Mouse (Mus musculus): ENCODE results near the gene Csf1.
"Not testable (repeated sequence)": the region's sequence is repeated elsewhere in the genome, so short reads cannot be mapped to it uniquely, and the experiment has no call there.

The Csf1 gene

GRCm38 (mm10) chr3:107749446-107749845 lies 10.8 kb downstream of the Csf1 start:
- no peak for DNase-seq (ENCODE audit: inconsistent ontology term)

GRCm38 (mm10) chr3:107748260-107748955 lies 11.9 kb downstream of the Csf1 start:
- no peak for DNase-seq (ENCODE audit: inconsistent ontology term)

DNA sequence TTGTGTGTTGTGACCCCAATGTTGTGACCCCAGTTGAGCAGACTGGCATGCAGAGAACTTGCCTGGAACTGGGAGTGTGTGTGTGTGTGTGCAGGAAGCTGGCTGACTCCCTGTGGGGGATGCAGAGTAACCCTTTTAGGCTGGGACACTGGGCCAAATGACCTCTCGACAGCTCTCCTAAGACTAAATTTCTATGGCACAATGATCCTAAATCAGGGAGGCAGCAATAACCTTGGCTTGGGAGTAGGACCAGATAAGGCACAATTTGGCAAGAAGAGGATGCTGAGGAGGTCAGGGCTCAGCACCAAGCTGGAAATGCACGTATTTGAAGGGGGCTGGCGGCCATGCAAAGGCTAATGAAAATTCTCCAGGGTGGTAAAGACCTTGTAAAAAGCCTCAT lies 14.2 kb downstream of the Csf1 start:
- no peak for DNase-seq (ENCODE audit: inconsistent ontology term)

DNA sequence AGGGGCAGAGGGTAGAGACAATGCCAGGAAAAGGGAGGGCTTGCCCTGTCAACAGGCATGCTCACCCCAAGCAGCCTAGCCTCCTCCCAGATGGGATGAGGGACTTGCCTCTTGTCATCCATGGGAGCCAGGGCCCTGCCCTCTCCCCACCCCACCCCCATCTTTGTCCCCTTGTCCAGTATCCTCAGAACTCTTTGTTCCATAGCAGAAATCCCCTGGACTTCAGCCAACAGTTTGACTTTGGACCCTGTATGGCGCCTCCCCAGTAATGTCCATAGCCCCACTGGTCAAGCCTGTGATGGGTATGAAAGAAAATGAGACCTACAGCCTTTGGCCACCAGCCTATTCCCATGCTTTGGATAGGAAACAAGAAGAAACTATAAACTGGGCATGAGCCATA lies 16.6 kb downstream of the Csf1 start:
- no peak for DNase-seq (ENCODE audit: inconsistent ontology term)

GRCm38 (mm10) chr3:107743107-107743506 lies 17.2 kb downstream of the Csf1 start:
- peak; percentile 68 for DNase-seq (ENCODE audit: inconsistent ontology term)

GRCm38 (mm10) chr3:107742071-107742710 lies 18.1 kb downstream of the Csf1 start:
- DNase-seq (ENCODE audit: inconsistent ontology term) = no peak

GRCm38 (mm10) chr3:107741387-107741786 lies 18.9 kb downstream of the Csf1 start:
- DNase-seq (ENCODE audit: inconsistent ontology term) = no peak

DNA sequence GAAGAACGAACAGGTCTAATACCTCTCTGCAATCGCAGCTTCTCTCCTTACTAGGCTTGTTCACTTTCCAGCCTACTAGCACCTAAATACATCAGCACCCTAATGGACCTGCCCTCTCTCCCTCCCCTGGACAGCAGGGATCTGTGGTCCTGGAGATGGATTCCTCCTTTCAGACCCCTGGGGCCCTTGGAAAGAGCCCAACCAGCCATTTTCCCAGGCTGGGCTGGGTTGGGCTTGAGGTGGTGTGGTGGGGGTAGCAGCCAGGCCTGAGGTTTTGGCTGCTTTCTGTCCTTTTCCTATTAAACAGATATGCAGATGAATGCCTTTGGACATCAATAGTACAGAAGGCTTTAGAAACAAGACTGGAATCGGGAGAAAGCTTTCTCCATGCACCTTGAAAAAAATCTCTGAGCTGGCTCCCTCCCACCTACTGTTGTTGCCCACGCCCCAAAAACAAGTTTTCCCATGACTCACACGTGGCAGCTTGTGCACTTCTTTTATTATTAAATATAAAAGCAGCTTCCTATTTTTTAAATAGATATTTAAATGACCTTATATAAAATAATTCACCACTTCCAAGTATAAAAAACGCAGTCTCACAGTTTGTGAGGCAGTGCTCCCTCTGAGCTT lies 19.6 kb downstream of the Csf1 start:
- DNase-seq (ENCODE audit: inconsistent ontology term) = peak; percentile 95

- no peak for DNase-seq (ENCODE audit: inconsistent ontology term)
These were observed 20.3 kb downstream of the Csf1 start for GRCm38 (mm10) chr3:107739966-107740365.

DNA sequence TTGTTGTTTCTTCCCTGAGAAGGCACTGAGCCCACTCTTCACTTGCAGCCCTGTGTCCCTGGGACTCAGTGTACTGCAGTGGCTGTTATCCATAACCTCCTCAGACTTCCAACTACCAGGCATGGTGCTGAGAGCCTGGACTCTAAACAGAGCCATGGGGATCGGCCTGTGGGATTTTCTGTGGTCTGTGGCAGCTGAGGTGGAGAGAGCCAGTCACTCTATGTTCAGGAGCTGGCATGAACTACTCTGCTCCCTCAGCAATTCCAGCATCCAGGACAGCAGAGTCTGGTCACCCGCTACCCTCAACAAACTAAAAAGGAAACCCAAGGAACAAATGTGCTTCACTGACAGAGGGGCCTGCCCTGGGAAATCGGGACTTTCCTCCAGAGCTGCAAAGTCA lies 20.8 kb downstream of the Csf1 start:
- DNase-seq (ENCODE audit: inconsistent ontology term) = no peak

DNA sequence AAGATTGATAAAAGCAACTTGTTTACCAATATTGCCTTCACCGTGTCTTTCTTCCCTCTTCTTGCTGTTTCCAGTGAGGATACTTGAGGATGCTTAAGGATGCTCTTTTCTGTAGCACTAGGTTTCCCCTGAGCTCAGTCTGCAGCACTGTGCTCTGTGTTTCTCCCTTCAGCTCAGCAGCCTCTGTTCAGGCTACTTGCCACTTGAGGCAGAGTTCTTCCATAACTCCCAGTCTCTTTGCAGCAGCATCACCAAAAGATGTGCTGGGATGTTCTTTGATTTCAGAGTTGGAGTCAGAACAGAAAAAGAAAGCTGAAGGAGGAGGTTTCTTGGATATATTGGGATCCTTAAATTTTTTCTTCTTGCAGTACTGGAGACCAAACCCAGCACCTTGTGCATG lies 21.6 kb downstream of the Csf1 start:
- DNase-seq (ENCODE audit: inconsistent ontology term) = no peak

DNA sequence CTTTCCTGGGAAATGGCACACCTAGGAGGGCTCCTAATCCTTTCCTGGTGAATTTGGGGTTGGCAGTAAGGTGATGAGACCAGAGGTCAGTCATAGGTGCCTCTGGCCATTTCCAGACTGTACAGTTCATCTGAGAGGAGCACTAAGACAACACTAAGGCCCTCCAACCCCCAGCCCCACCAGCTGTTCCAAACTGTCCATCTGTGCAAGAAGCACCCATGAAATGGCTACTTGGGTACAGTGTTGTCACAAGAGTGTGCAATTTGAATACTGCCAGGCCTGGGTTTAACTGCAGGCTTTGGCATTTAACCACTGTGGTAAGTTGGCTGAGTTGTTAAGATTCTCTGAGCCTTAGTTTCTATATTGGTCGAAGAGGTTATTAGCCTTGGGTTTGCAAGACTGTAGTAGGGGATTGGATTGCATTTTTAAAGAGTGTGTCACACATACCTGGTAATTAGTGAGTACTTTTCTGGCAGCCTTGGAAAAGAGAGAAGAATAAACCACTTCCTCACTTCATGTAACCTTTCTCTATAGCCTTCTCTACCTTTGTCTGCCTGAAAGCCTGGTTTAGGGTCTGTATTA lies 22.6 kb downstream of the Csf1 start:
- DNase-seq (ENCODE audit: inconsistent ontology term) = peak; percentile 65

DNA sequence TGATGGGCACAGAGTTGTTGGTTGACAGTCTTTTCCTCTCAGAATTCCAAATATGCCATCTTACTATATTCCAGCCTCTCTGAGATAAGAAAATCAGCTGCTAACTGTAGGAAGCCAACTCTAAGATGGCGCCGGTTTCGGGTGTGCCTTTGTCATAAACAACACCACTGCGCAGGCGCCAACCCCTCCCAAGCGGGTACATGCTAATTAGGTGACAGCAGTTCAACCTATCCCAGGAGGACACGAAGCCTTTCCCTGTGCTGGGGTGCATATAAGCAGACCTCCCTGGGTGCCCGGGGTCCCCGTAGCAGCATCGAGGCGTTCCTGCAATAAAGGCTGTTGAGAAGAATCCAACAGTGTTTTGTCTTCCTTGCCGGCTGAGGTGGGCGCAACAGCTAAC lies 24.6 kb downstream of the Csf1 start:
- not testable (repeated sequence) for DNase-seq (ENCODE audit: inconsistent ontology term)

DNA sequence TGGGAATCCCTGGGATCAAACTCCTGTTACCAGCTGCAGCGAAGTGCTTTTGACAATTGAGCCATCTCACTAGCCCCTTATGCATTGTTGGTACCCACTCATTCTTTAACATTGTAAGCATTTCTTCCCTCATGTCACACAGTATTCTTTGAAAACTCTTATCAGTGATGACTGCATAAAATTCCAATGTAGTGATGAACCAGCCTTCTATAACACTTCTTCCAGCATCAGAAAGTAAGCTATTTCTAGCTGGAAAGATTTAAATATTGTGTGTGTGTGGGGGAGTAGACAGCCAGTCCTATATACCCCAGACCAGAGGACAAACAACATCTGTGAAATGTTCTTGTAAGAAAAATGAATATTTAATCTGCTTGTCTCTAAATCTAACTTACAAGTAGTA lies 26.9 kb downstream of the Csf1 start:
- DNase-seq (ENCODE audit: inconsistent ontology term) = peak; percentile 70

DNA sequence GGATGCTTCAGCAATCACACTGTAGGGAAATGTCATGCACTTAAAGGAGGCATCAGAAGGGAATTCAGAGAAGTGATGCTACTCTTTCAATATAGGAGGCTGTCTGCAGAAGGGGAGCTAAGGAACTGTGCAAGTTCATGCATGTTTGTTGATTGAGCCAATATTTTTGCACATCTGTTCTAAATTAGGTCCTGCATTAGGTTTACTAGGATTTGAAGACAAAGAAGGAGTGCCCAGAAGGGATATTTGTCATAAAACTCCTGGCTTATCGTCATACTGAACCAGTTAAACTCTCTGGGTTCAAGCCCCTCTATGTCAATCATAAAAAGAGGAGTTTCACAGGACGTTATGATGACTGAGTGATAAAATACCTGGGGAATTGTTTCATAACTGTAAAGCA lies 30.0 kb downstream of the Csf1 start:
- DNase-seq (ENCODE audit: inconsistent ontology term) = no peak

DNA sequence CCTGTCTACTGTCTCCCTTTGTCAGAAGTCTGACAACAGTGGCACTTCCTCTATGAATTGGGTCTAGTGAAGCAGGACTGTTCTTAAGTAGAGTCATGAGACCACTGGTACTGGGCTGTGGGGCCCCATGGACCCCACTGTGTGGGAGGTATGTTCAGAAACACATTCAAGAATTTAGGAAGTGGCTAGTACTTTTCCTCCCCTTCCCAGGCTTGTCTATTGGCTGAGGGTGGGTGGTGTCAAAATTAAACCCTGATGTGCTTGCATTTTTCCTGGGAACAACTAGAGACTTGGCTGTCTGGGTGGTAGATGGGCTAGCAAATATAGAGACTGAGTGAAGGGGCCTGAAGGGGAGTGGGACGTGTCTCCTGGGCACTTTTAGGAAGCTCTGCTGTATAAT lies 31.8 kb downstream of the Csf1 start:
- no peak for DNase-seq (ENCODE audit: inconsistent ontology term)

DNA sequence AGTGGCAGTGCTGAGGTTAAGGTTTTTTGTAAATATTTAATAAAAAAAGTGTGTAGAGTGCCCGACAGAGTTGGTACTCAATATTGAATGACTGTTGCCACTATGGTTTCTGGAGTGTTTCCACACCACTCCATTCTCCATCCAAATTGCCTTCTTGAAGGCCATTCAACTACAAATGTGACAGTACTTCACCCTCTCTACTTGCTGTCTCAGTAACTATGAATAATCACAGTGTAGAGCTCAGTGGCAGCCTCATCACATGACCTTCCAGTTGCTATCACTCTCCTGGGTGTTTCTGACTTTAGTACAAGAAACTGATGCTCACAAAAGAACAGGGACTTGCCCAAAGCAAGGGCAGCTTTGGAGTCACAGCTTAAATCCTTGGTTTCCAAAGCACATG lies 44.3 kb downstream of the Csf1 start:
- DNase-seq (ENCODE audit: inconsistent ontology term) = no peak

- no peak for DNase-seq (ENCODE audit: inconsistent ontology term)
These were observed 45.9 kb downstream of the Csf1 start for GRCm38 (mm10) chr3:107714276-107714933.

DNA sequence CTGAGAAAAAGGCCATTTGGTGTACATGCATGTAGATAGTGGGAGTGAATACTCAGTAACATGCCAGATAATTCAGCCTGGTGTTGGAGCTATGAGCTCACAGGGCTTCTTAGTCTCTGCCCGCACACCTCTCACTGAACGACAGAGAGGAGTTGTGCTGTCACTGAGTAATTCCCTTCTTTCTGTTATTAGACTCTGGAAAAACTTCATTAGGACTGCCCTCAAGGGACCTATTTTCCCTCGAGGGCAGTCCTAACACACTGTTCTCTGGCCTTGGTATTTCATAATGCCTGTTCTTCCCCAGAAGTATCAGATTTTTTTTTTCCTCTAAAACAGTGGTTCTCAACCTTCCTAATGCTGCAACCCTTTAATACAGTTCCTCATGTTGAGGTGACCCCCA lies 48.2 kb downstream of the Csf1 start:
- no peak for DNase-seq (ENCODE audit: inconsistent ontology term)

DNA sequence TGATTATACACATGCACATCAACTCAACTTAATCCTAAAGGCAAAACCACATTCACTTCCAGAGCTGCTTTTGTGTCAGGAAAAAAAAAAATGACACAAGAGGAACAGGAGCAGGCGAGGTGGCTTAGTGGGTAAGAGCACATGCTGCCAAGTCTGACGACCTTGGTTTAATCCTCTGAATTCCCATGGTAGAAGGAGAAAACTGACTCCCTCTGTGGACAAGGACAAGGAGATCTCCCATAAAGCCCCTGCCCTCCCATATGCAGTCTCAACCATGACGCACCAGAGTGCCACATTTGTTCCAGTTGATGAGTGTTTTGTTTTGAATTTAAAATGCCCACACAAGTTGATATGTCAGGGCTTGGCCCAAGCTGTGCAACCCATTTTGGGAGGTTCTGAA lies 51.1 kb downstream of the Csf1 start:
- DNase-seq (ENCODE audit: inconsistent ontology term) = peak; percentile 42

DNA sequence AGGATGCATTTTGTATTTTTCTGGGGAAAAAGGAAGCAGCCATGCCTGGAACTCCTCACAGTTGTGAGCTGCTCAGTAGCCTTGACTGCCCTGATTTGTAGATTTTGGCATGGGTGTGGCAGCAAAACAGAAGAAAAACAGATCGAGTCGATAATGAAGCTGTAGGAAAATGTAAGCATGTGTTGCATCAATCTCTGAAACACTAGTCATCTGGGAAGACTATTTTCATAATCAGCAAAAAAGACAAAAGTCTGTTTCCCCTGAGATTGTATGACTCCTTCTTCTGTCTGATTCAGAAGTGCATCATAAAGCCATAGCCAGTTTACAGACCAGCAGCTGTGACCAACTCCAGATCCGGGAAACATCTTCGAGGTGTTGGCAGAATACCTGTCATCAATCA lies 53.0 kb downstream of the Csf1 start:
- DNase-seq (ENCODE audit: inconsistent ontology term) = peak; percentile 26

- DNase-seq (ENCODE audit: inconsistent ontology term) = peak; percentile 91
These were observed 54.1 kb downstream of the Csf1 start for GRCm38 (mm10) chr3:107706164-107706563.
